Mouse (Mus musculus): ENCODE measurements around the gene Olfr263.

GRCm38 (mm10) chr13:21177657-21178056 is 48.2 kb downstream of the Olfr263 start:
- no peak for TF ChIP-seq CTCF (IDR thresholded peaks at IDR 0.05; ENCODE audit: borderline replicate concordance, insufficient read depth, low read depth, low read length)
- TF ChIP-seq POLR2A (IDR thresholded peaks at IDR 0.05; ENCODE audit: borderline replicate concordance, insufficient read depth, low read length), result no peak
